Mouse (Mus musculus) kidney, embryonic 14.5 days (tissue): ENCODE measurements around the gene Pgls. TPM values are rescaled to one million over a fixed set of nuclear protein-coding genes. Genes with fewer than 3 reads are reported as not detected.

Experiments
- ATAC-seq: fragments of 200-750 bp; cut with Nextera tagmentation; 2 replicates; pipeline ENCODE4 v1.8.0; 2017; ENCODE audit warnings: moderate number of reproducible peaks, mild to moderate bottlenecking, moderate TSS enrichment, moderate library complexity; ENCODE audit not compliant: low FRiP score, low TSS enrichment
- H3K27ac ChIP-seq: fragments of 300-500 bp; sonication (generic); 2 replicates; pipeline ENCODE4 v1.5.1; 2014; ENCODE audit warnings: low read depth, mild to moderate bottlenecking, low read length, moderate library complexity, mixed read lengths
- H3K27me3 ChIP-seq: fragments of 300-500 bp; sonication (generic); 2 replicates; pipeline ENCODE4 v1.6.1; 2014; ENCODE audit warnings: mild to moderate bottlenecking, low read length; ENCODE audit not compliant: control insufficient read depth, insufficient read depth
- H3K36me3 ChIP-seq: fragments of 300-500 bp; sonication (generic); 2 replicates; pipeline ENCODE4 v1.6.1; 2014; ENCODE audit warnings: low read length, mixed read lengths; ENCODE audit not compliant: control insufficient read depth, insufficient read depth
- H3K4me1 ChIP-seq: fragments of 300-500 bp; sonication (generic); 2 replicates; pipeline ENCODE4 v1.6.1; 2014; ENCODE audit warnings: low read length, mixed read lengths; ENCODE audit not compliant: control insufficient read depth, insufficient read depth
- H3K4me2 ChIP-seq: fragments of 300-500 bp; sonication (generic); replicated peaks from 2 replicates; pipeline ENCODE4 v1.6.1; 2014; ENCODE audit warnings: low read depth, mild to moderate bottlenecking, low read length
- H3K4me3 ChIP-seq: fragments of 300-500 bp; sonication (generic); 2 replicates; pipeline ENCODE4 v1.5.1; 2014; ENCODE audit warnings: mild to moderate bottlenecking, low read length
- H3K9ac ChIP-seq: fragments of 300-500 bp; sonication (generic); 2 replicates; pipeline ENCODE4 v1.6.1; 2014; ENCODE audit warnings: low read depth, mild to moderate bottlenecking, low read length, moderate library complexity
- H3K9me3 ChIP-seq: fragments of 300-500 bp; sonication (generic); 2 replicates; pipeline ENCODE4 v1.6.1; 2016; ENCODE audit warnings: low read length; ENCODE audit not compliant: control insufficient read depth
- WGBS: fragments of 180-500 bp; shearing (Covaris S2); extraction: QIAGEN DNeasy Blood & Tissue Kit; methylation state at CpG from one replicate; pipeline ENCODE4 v1.1.7; 2014; 5-methylcytosine and 5-hydroxymethylcytosine counted together
- polyA plus RNA-seq: library from polyadenylated mRNA; unstranded; fragments of >200 nt; fragmentation: Nextera tagmentation; extraction: Ambion mirVana; gene quantifications from 2 replicates; pipeline ENCODE4 v1.2.1, GENCODE M21; 2014

Pgls gene
- polyA plus RNA-seq, 1 experiment from 2014 or later, result 289 TPM

GRCm38 (mm10) chr8:71574426-71574825, 17.6 kb upstream of the Pgls start:
- H3K9ac ChIP-seq, result no peak overlapping the region
- no peaks in the 10 kb centered on the region for H3K36me3 ChIP-seq
- H3K9me3 ChIP-seq, result no peaks in the 10 kb centered on the region
- ATAC-seq, result no peak
- no peak overlapping the region for H3K4me2 ChIP-seq
- H3K4me3 ChIP-seq, result no peak overlapping the region
- H3K27me3 ChIP-seq, result no peaks in the 10 kb centered on the region
- H3K27ac ChIP-seq, result no peak overlapping the region
- peaks cover 7% of the 10 kb centered on the region; the same call in 1 of the 2 replicates for H3K4me1 ChIP-seq
- WGBS, result 80% methylated on average over 7 of the region's 7 CpGs

- no peaks in the 10 kb centered on the region for H3K27me3 ChIP-seq
- no peaks in the 10 kb centered on the region for H3K36me3 ChIP-seq
- H3K4me2 ChIP-seq, result no peak overlapping the region
- WGBS, result 61% methylated on average over 1 of the region's 1 CpGs
- no peak overlapping the region for H3K4me3 ChIP-seq
- H3K27ac ChIP-seq, result no peak overlapping the region
- H3K9me3 ChIP-seq, result no peaks in the 10 kb centered on the region
- H3K4me1 ChIP-seq, result peaks cover 7% of the 10 kb centered on the region; the same call in 1 of the 2 replicates
- no peak overlapping the region for H3K9ac ChIP-seq
- ATAC-seq, result no peak
Measured at GRCm38 (mm10) chr8:71575020-71575419, 17.0 kb upstream of the Pgls start.

GRCm38 (mm10) chr8:71577856-71578387, 14.1 kb upstream of the Pgls start:
- no peaks in the 10 kb centered on the region for H3K4me1 ChIP-seq
- no peaks in the 10 kb centered on the region for H3K9me3 ChIP-seq
- H3K4me3 ChIP-seq, result no peak overlapping the region
- H3K27ac ChIP-seq, result no peak overlapping the region
- WGBS, result 74% methylated on average over 4 of the region's 4 CpGs
- no peak overlapping the region for H3K9ac ChIP-seq
- no peak for ATAC-seq
- no peaks in the 10 kb centered on the region for H3K27me3 ChIP-seq
- no peaks in the 10 kb centered on the region for H3K36me3 ChIP-seq
- H3K4me2 ChIP-seq, result no peak overlapping the region

- Histone ChIP-seq H3K27me3 (no peaks in the 10 kb centered on the region), H3K9ac (no peak overlapping the region), H3K36me3 (no peaks in the 10 kb centered on the region), H3K4me2 (no peak overlapping the region), H3K9me3 (no peaks in the 10 kb centered on the region), H3K4me1 (no peaks in the 10 kb centered on the region), H3K4me3 (no peak overlapping the region), H3K27ac (no peak overlapping the region)
- ATAC-seq, result no peak
- WGBS, result 69% methylated on average over 1 of the region's 1 CpGs
Measured at GRCm38 (mm10) chr8:71579009-71579408, 13.0 kb upstream of the Pgls start.

GRCm38 (mm10) chr8:71579476-71579875, 12.5 kb upstream of the Pgls start:
- no peak overlapping the region for H3K4me2 ChIP-seq
- H3K27ac ChIP-seq, result no peak overlapping the region
- no peaks in the 10 kb centered on the region for H3K4me1 ChIP-seq
- no peaks in the 10 kb centered on the region for H3K9me3 ChIP-seq
- H3K27me3 ChIP-seq, result no peaks in the 10 kb centered on the region
- H3K36me3 ChIP-seq, result peaks cover 3% of the 10 kb centered on the region; the same call in 1 of the 2 replicates
- H3K9ac ChIP-seq, result no peak overlapping the region
- WGBS, result 90% methylated on average over 14 of the region's 14 CpGs
- no peak overlapping the region for H3K4me3 ChIP-seq
- no peak for ATAC-seq

GRCm38 (mm10) chr8:71580201-71580600, 11.8 kb upstream of the Pgls start:
- H3K36me3 ChIP-seq, result peaks cover 8% of the 10 kb centered on the region; the same call in 1 of the 2 replicates
- ATAC-seq, result no peak
- WGBS, result 51% methylated on average over 9 of the region's 9 CpGs
- H3K27ac ChIP-seq, result no peak overlapping the region
- no peaks in the 10 kb centered on the region for H3K4me1 ChIP-seq
- no peak overlapping the region for H3K4me3 ChIP-seq
- no peaks in the 10 kb centered on the region for H3K27me3 ChIP-seq
- H3K9me3 ChIP-seq, result no peaks in the 10 kb centered on the region
- H3K4me2 ChIP-seq, result no peak overlapping the region
- H3K9ac ChIP-seq, result no peak overlapping the region

- 71% methylated on average over 2 of the region's 2 CpGs for WGBS
- no peak overlapping the region for H3K27ac ChIP-seq
- ATAC-seq, result no peak
- peaks cover 19% of the 10 kb centered on the region; the same call in 1 of the 2 replicates for H3K36me3 ChIP-seq
- no peaks in the 10 kb centered on the region for H3K9me3 ChIP-seq
- H3K27me3 ChIP-seq, result no peaks in the 10 kb centered on the region
- H3K9ac ChIP-seq, result no peak overlapping the region
- no peak overlapping the region for H3K4me3 ChIP-seq
- H3K4me1 ChIP-seq, result peaks cover 5% of the 10 kb centered on the region
- H3K4me2 ChIP-seq, result no peak overlapping the region
Measured at GRCm38 (mm10) chr8:71586891-71587290, 5.1 kb upstream of the Pgls start.

GRCm38 (mm10) chr8:71588762-71589161, 3.2 kb upstream of the Pgls start:
- H3K27me3 ChIP-seq, result no peaks in the 10 kb centered on the region
- H3K9ac ChIP-seq, result no peak overlapping the region
- H3K9me3 ChIP-seq, result no peaks in the 10 kb centered on the region
- no peak for ATAC-seq
- WGBS, result 73% methylated on average over 3 of the region's 3 CpGs
- peaks cover 19% of the 10 kb centered on the region; the same call in 1 of the 2 replicates for H3K36me3 ChIP-seq
- no peak overlapping the region for H3K4me2 ChIP-seq
- H3K27ac ChIP-seq, result no peak overlapping the region
- no peak overlapping the region for H3K4me3 ChIP-seq
- H3K4me1 ChIP-seq, result peaks cover 13% of the 10 kb centered on the region

GRCm38 (mm10) chr8:71591017-71591416, 959 bp upstream of the Pgls start:
- 17% methylated on average over 5 of the region's 5 CpGs for WGBS
- H3K9me3 ChIP-seq, result no peaks in the 10 kb centered on the region
- H3K9ac ChIP-seq, result peak overlapping the region; percentile 95
- ATAC-seq, result no peak
- H3K4me3 ChIP-seq, result peak overlapping the region; percentile 72
- no peak overlapping the region; the same call in 1 of the 2 replicates for H3K27ac ChIP-seq
- peak overlapping the region; percentile 94 for H3K4me2 ChIP-seq
- no peaks in the 10 kb centered on the region for H3K27me3 ChIP-seq
- peaks cover 3% of the 10 kb centered on the region; the same call in 1 of the 2 replicates for H3K36me3 ChIP-seq
- peaks cover 13% of the 10 kb centered on the region for H3K4me1 ChIP-seq
